Mouse (Mus musculus) embryonic fibroblast, embryonic 13.5 days (primary cell): ENCODE data around the gene Tmcc3.

Experiments used
- CTCF ChIP-seq: IDR thresholded peaks from 2 replicates; pipeline ENCODE4 v1.5.1; 2011; ENCODE audit warnings: mild to moderate bottlenecking, control low read depth, low read length, moderate library complexity, borderline replicate concordance; ENCODE audit not compliant: insufficient read depth
- POLR2A ChIP-seq: IDR thresholded peaks from 2 replicates; pipeline ENCODE4 v1.6.1; 2011; ENCODE audit warnings: low read depth, mild to moderate bottlenecking, control low read depth, low read length, moderate library complexity

DNA sequence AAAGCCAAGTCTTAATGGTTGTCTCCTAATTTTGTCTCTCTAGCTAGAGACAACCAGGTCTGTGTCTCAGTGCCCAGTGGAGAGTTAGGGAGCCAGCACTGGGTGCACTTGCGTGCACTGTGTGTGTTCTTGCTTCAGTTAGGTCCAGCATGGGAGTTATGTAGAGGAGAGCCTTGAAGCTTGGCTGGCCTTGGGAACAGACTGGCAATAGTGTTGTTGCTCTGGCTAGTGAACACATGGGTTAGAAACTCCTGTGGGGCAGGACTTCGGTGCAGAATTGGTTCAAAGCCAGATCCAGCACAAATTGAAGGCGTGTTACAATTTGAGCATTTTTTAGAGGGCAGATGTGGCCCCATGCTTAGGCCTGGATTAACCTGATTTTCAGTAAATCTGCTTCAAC is 179.3 kb downstream of the Tmcc3 start:
- TF ChIP-seq POLR2A (no peak), CTCF (no peak)
